Mouse (Mus musculus) frontal cortex, postnatal 10 days (tissue): ENCODE measurements around the gene Ldhc.

Experiments used
- DNase-seq, 2 experiments: peaks; one replicate each; pipeline ENCODE4 v3.0.0; 2022; ENCODE audit warnings: low spot score in 2 of 2, mixed read lengths in 1 of 2

Gene Ldhc

DNA sequence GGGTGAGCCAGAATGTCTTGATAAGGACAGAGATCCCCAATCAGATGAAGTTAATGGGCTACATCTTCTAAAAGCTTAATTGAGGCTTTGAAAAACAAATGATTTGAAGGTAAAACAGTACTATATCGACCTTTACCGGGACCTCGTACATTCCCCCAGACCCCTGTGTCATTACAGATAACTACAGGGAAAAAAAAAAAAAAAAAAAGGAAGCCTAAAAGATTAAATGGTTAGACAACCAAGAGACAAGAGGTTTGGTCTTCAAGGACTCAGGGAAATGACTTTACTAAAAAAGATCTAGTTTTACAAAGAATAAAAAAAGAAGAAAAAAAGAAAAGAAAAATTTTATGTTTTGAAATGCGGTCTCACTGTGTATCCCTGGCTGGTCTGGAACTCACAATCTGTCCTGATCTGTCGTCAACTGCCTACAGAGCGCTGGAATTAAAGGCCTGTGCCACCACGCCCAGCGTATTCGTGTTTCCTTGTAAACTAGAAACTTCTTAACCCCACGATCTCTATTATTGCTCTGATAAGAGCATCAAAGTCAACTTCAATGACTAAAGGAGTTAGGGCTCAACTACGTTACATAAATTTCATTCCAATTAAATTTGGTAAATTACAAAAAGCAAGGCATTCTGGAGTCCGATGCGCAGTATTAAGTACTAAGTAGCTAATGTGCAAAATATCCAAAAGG lies 57.8 kb downstream of the Ldhc start:
- no peak for DNase-seq

DNA sequence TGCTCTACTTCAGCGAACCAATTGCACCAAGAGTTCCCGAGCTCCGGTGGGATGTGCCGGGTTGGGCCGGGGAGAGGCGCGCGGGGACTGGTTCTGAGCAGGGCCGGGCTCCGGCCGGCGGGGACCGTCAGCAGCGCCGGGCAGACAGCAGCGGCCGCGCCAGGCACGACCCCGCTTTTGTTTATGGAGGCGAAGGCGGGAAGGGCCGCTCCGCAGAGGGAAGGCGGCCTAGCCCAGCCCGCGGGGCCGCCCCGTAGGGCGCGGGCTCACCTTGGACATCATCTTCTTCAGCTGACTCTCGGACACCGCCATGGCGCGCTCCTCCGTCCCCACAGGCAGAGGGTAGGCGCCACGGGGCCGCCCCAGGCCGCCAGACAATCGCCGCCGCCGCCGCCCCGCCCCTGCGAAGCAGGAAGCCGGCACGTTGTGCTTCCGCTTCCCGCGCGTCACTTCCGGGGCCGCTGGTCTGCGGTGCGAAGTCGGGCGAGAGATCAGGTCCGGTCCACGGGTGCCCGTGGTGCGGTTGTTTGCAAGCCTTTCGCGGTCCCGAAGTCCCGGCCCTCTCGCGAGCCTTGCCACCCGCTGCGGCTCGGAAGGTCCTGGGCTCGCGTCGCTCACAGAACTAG lies 58.7 kb downstream of the Ldhc start, which contains the start of gene Tsg101:
TSS of gene Tsg101 (minus strand) at position 419 of the 626 bp plus-strand sequence.
- peak; percentile 78 to 91 for DNase-seq

DNA sequence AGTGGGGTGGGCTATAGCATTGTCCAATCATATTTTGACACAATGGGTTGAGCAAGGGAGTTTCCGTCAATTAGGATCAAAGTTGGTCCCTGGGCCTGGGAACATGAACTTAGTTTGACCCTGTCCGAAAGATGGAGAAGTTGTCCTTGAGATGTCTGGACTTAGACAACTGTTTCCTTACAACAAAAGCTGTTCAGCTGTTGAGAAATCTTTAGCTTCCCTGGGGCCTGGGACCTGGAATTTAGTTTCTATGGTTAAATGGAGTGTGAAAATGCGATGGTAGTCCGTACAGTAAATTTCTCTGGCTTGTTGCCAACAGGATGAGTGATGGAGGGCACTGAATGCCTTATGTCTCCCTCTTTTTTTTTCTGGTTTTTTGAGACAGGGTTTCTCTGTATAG lies 61.1 kb downstream of the Ldhc start:
- DNase-seq: no peak
